Mouse (Mus musculus) olfactory bulb, adult 2 months (tissue): ENCODE data around the gene Adamts8.

ENCODE experiments used
- CTCF ChIP-seq: fragments of 200-500 bp; IDR thresholded peaks from 2 replicates; pipeline ENCODE4 v1.5.1; 2012; ENCODE audit warnings: low read depth, mild to moderate bottlenecking, low read length, moderate library complexity; ENCODE audit not compliant: insufficient read depth
- POLR2A ChIP-seq: fragments of 200-500 bp; IDR thresholded peaks from 2 replicates; pipeline ENCODE4 v1.6.1; 2012; ENCODE audit warnings: mild to moderate bottlenecking, low read depth, low read length, moderate library complexity; ENCODE audit not compliant: insufficient read depth

DNA sequence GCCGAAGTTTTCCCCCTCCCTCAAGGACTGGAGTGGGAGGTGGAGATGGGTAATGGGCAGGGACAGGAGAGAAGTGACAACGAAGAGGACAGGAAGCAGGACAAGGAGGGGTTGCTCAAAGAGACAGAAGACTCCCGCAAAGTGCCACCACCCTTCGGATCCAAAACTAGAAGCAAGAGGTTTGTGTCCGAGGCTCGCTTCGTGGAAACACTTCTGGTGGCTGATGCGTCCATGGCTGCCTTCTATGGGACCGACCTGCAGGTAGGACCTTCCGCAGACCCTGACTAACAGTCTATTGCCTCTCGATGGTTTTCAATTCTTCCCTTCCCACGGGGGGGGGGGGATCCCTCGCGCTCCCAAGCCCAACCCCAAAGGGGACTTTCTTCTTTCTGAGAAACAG is 979 bp downstream of the Adamts8 start:
- no peak for TF ChIP-seq CTCF
- no peak for TF ChIP-seq POLR2A
